Mouse (Mus musculus) heart, embryonic 14.5 days (tissue): ENCODE measurements around the gene Cyb5b. TPM values are rescaled to one million over a fixed set of nuclear protein-coding genes. Genes with fewer than 3 reads are reported as not detected.

ENCODE experiments used
- ATAC-seq: fragments of 200-750 bp; cut with Nextera tagmentation; 2 replicates; pipeline ENCODE4 v1.8.0; 2017; ENCODE audit warnings: low read depth, moderate TSS enrichment; ENCODE audit not compliant: insufficient number of reproducible peaks, insufficient read depth, low FRiP score
- H3K27ac ChIP-seq, 2 experiments: fragments of 200-500 bp in 1 of 2; fragments of 300-500 bp in 1 of 2; sonication (generic) in 1 of 2; replicated peaks in 1 of 2; 2 replicates each; pipeline ENCODE4 v1.5.1; 2012 to 2014; ENCODE audit warnings: low read depth in 2 of 2, low read length in 2 of 2, control low read depth in 1 of 2, mild to moderate bottlenecking in 1 of 2, mixed read lengths in 1 of 2; ENCODE audit not compliant: control insufficient read depth in 1 of 2, insufficient read depth in 1 of 2
- H3K27me3 ChIP-seq: fragments of 300-500 bp; sonication (generic); 2 replicates; pipeline ENCODE4 v1.6.1; 2014; ENCODE audit warnings: mild to moderate bottlenecking, low read length, control low read depth; ENCODE audit not compliant: control insufficient read depth, insufficient read depth
- H3K36me3 ChIP-seq: fragments of 300-500 bp; sonication (generic); 2 replicates; pipeline ENCODE4 v1.6.1; 2014; ENCODE audit warnings: mild to moderate bottlenecking, control low read depth, low read length, mixed read lengths; ENCODE audit not compliant: control insufficient read depth, insufficient read depth
- H3K4me1 ChIP-seq, 2 experiments: fragments of 200-500 bp in 1 of 2; fragments of 300-500 bp in 1 of 2; sonication (generic) in 1 of 2; 2 replicates each; pipeline ENCODE4 v1.6.1; 2012 to 2014; ENCODE audit warnings: low read length in 2 of 2, control low read depth in 1 of 2, mixed read lengths in 1 of 2; ENCODE audit not compliant: control insufficient read depth in 2 of 2, insufficient read depth in 2 of 2
- H3K4me2 ChIP-seq: fragments of 300-500 bp; sonication (generic); 2 replicates; pipeline ENCODE4 v1.6.1; 2014; ENCODE audit warnings: mild to moderate bottlenecking, low read length
- H3K4me3 ChIP-seq, 2 experiments: fragments of 200-500 bp in 1 of 2; fragments of 300-500 bp in 1 of 2; sonication (generic) in 1 of 2; 2 replicates each; pipeline ENCODE4 v1.5.1; 2012 to 2014; ENCODE audit warnings: low read length in 2 of 2, mild to moderate bottlenecking in 2 of 2, control low read depth in 1 of 2, low read depth in 1 of 2, moderate library complexity in 1 of 2; ENCODE audit not compliant: control insufficient read depth in 1 of 2, insufficient read depth in 1 of 2
- H3K9ac ChIP-seq: fragments of 300-500 bp; sonication (generic); 2 replicates; pipeline ENCODE4 v1.6.1; 2014; ENCODE audit warnings: mild to moderate bottlenecking, low read length
- H3K9me3 ChIP-seq: fragments of 300-500 bp; sonication (generic); 2 replicates; pipeline ENCODE4 v1.6.1; 2016; ENCODE audit warnings: low read length, control low read depth; ENCODE audit not compliant: control insufficient read depth
- WGBS: fragments of 180-500 bp; shearing (Covaris S2); extraction: QIAGEN DNeasy Blood & Tissue Kit; methylation state at CpG from one replicate; pipeline ENCODE4 v1.1.7; 2014; 5-methylcytosine and 5-hydroxymethylcytosine counted together
- polyA plus RNA-seq: library from polyadenylated mRNA; unstranded; fragments of >200 nt; fragmentation: Nextera tagmentation; extraction: Ambion mirVana; gene quantifications from 2 replicates; pipeline ENCODE4 v1.2.1, GENCODE M21; 2014

The Cyb5b gene
- polyA plus RNA-seq, 1 experiment from 2014 or later: 65.6 TPM

GRCm38 (mm10) chr8:107119412-107119811 lies 31.0 kb upstream of the Cyb5b start:
- no peaks in the 10 kb centered on the region for H3K36me3 ChIP-seq
- no peaks in the 10 kb centered on the region for H3K9me3 ChIP-seq
- H3K27me3 ChIP-seq: no peaks in the 10 kb centered on the region
- peaks cover 21 to 27% of the 10 kb centered on the region in 2 experiments for H3K4me1 ChIP-seq
- peak overlapping the region; percentile 64 to 70 for H3K27ac ChIP-seq
- no peak overlapping the region for H3K4me3 ChIP-seq
- no peak for ATAC-seq
- WGBS: 66% methylated on average over 9 of the region's 9 CpGs
- peak overlapping the region; percentile 45 for H3K9ac ChIP-seq
- H3K4me2 ChIP-seq: peak overlapping the region; percentile 28; the same call in 1 of the 2 replicates

- H3K4me2 ChIP-seq: no peak overlapping the region
- H3K27ac ChIP-seq: no peak overlapping the region
- H3K4me3 ChIP-seq: no peak overlapping the region
- no peak for ATAC-seq
- H3K27me3 ChIP-seq: no peaks in the 10 kb centered on the region
- H3K4me1 ChIP-seq: peaks cover 16 to 19% of the 10 kb centered on the region in 2 experiments
- H3K9me3 ChIP-seq: no peaks in the 10 kb centered on the region
- H3K36me3 ChIP-seq: no peaks in the 10 kb centered on the region
- no peak overlapping the region for H3K9ac ChIP-seq
Measured at GRCm38 (mm10) chr8:107120806-107121205, 29.6 kb upstream of the Cyb5b start.

- no peak for ATAC-seq
- H3K9me3 ChIP-seq: no peaks in the 10 kb centered on the region
- H3K27me3 ChIP-seq: no peaks in the 10 kb centered on the region
- H3K4me1 ChIP-seq: peaks cover 16 to 19% of the 10 kb centered on the region in 2 experiments
- no peaks in the 10 kb centered on the region for H3K36me3 ChIP-seq
- no peak overlapping the region for H3K27ac ChIP-seq
- 92% methylated on average over 7 of the region's 7 CpGs for WGBS
- H3K4me3 ChIP-seq: no peak overlapping the region
- no peak overlapping the region for H3K9ac ChIP-seq
- H3K4me2 ChIP-seq: no peak overlapping the region
Measured at GRCm38 (mm10) chr8:107121681-107122291, 28.7 kb upstream of the Cyb5b start.

GRCm38 (mm10) chr8:107123063-107123614 lies 27.3 kb upstream of the Cyb5b start:
- Histone ChIP-seq H3K9ac (no peak overlapping the region), H3K36me3 (no peaks in the 10 kb centered on the region), H3K27me3 (no peaks in the 10 kb centered on the region), H3K27ac (no peak overlapping the region), H3K4me3 (no peak overlapping the region), H3K9me3 (no peaks in the 10 kb centered on the region), H3K4me2 (no peak overlapping the region), H3K4me1 (peaks cover 16 to 18% of the 10 kb centered on the region in 2 experiments)
- 28% methylated on average over 9 of the region's 9 CpGs for WGBS
- no peak for ATAC-seq

- Histone ChIP-seq H3K36me3 (no peaks in the 10 kb centered on the region), H3K27ac (no peak overlapping the region), H3K27me3 (no peaks in the 10 kb centered on the region), H3K4me1 (peaks cover 14 to 16% of the 10 kb centered on the region in 2 experiments), H3K4me3 (no peak overlapping the region), H3K9me3 (no peaks in the 10 kb centered on the region), H3K4me2 (no peak overlapping the region), H3K9ac (no peak overlapping the region)
- ATAC-seq: no peak
- 64% methylated on average over 8 of the region's 8 CpGs for WGBS
Measured at GRCm38 (mm10) chr8:107124343-107124742, 26.1 kb upstream of the Cyb5b start.

GRCm38 (mm10) chr8:107129171-107130025 lies 21.0 kb upstream of the Cyb5b start:
- Histone ChIP-seq H3K9ac (0 out of 2 replicates have a peak overlapping the region, but pooled peaks have one; percentile 31), H3K4me3 (no peak overlapping the region), H3K27ac (peak overlapping the region; percentile 86 to 93), H3K36me3 (no peaks in the 10 kb centered on the region), H3K4me1 (peaks cover 27 to 35% of the 10 kb centered on the region in 2 experiments), H3K9me3 (no peaks in the 10 kb centered on the region), H3K4me2 (peak overlapping the region; percentile 20; the same call in 1 of the 2 replicates), H3K27me3 (no peaks in the 10 kb centered on the region)
- ATAC-seq: peak; percentile 44; the same call in 1 of the 2 replicates
- 35% methylated on average over 8 of the region's 8 CpGs for WGBS

- Histone ChIP-seq H3K36me3 (no peaks in the 10 kb centered on the region), H3K4me1 (peaks cover 27 to 36% of the 10 kb centered on the region in 2 experiments), H3K27me3 (no peaks in the 10 kb centered on the region), H3K27ac (peak overlapping the region; percentile 86 to 93), H3K9ac (no peak overlapping the region), H3K4me3 (no peak overlapping the region), H3K9me3 (no peaks in the 10 kb centered on the region), H3K4me2 (no peak overlapping the region)
- no peak for ATAC-seq
- WGBS: 85% methylated on average over 6 of the region's 6 CpGs
Measured at GRCm38 (mm10) chr8:107130028-107130427, 20.4 kb upstream of the Cyb5b start.
